Mouse (Mus musculus) liver (tissue): ENCODE data around the gene Prtn3.

Experiments used
- DNase-seq: peaks from one replicate; pipeline ENCODE4 v3.0.0-alpha.2; 2020; ENCODE audit warnings: mixed read lengths

Gene Prtn3

DNA sequence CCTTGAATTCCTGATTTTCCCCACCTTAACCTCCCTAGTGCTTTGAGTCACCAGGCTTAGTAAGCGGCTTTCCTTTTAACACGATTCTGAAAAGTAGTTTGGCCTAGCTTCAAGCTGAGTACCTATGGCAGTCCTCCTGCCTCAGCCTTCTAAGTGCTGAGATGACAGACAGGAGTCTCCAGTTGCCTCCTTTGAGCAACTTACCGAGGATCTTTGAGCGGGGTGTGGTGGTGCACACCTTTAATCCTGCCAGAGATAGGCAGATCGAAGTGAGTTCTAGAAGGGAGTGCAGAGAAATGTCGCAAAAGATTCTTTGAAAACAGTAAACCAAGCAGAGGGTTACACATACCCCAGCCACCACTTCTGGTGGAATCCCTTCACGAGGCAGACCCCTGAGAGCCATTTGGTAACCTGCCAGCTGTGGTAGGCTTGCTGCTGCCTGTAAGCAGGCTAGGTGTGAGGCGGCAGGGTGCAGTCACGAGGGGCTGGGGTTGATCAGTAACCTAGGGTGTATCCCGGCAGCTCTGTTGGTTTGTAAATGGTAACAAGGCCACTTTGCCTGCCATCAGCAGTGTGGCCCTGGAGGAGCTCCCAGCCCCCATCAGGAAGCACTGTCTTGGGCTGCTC is 18.6 kb upstream of the Prtn3 start:
- DNase-seq = peak; percentile 67

GRCm38 (mm10) chr10:79856280-79856679 is 18.0 kb upstream of the Prtn3 start:
- no peak for DNase-seq

DNA sequence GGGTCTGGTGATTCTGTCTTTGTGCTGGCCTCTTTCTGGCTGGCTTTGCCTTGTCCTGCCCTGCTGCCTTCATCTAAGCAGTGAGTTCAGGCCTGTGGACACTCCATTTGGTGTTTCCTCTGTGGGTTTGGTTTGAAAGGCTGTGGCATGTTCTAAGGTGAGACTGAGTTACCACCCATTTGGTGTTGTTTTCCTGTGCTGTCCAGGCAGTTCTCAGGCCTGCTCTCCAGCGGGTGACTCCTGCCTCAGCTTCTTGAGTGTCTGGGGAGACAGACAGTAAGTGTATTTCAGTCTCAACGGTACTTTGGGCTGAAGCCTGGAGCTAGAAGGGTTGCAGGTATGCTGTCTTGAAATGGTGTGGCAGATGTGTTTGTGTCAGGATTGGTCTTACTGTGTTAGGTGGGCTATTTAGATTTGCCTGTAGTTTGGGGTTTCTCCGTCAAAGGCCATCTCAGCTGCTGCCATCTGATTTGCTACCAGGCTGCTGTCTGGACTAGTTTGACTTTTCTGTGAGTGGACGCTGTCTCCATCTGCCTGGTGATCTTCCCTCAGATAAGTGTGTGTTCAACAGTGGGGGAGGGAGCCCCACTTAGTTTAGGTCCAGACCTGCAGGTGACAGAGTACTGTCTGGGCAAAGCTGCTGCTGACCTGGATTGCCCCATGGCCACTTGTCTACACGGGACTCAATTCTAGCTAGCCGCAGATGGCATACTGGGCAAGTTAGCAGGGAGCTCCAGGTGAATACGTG is 17.4 kb upstream of the Prtn3 start:
- DNase-seq = no peak

DNA sequence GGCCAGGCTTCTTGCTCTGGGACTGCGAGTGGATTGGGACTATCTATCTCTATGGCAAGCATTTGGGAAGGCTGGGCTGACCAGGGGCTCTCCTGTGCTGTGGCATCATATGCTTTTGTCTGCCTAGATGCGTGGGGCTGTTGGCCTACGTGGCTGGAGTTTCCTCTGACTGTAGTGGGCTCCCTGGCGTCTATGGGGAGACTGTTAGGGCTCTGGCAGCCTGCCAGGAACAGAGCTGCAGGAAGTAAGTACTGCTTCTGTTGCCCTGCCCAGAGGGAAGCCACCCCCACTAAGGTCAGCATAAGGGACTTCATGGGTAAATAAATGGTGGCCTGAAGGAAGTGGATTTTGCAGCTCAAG is 16.8 kb upstream of the Prtn3 start:
- peak; percentile 68 for DNase-seq

GRCm38 (mm10) chr10:79857894-79858293 is 16.4 kb upstream of the Prtn3 start:
- DNase-seq = no peak

GRCm38 (mm10) chr10:79858416-79859074 is 15.7 kb upstream of the Prtn3 start:
- peak; percentile 51 for DNase-seq

- DNase-seq = no peak
Observed at GRCm38 (mm10) chr10:79859116-79859515, 15.2 kb upstream of the Prtn3 start.

DNA sequence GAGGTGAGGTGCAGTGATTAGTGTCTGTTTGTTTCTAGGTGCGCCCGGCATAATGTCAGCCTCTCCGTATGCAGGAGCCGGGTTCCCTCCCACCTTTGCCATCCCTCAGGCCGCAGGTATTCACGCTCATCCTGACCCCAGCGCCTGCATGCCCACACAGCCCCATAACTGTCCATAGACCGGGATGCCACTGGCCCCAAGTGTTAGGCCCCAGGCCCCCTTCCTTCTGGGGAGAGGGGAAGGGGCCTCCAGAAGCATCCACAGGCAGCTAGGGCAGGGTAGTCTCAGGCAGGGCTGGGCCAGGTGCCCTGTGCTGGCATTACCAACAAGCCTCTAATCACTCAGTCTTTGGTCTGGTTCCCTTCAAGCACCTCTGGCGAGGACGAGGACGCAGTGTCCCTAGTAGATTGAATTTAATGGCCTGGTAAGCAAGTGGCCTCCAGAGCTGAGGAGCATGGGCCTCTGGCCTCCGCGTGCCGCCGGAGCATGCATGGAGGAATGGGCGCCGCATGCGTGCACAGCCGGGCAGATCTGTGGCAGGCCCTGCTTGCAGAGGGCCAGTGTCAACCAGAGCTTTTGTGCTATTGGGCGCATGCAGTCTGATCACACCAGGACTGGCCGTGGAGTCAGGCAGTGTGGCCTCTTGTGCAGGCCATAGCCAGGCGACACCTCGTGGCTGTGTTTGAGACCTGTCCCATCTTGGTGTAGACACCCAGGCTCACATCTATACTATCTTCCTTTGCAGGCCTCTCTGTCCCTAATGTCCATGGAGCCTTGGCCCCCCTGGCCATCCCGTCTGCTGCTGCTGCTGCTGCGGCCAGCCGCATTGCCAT is 14.0 kb upstream of the Prtn3 start:
- DNase-seq = no peak

GRCm38 (mm10) chr10:79861230-79862048 is 12.8 kb upstream of the Prtn3 start:
- DNase-seq = no peak

DNA sequence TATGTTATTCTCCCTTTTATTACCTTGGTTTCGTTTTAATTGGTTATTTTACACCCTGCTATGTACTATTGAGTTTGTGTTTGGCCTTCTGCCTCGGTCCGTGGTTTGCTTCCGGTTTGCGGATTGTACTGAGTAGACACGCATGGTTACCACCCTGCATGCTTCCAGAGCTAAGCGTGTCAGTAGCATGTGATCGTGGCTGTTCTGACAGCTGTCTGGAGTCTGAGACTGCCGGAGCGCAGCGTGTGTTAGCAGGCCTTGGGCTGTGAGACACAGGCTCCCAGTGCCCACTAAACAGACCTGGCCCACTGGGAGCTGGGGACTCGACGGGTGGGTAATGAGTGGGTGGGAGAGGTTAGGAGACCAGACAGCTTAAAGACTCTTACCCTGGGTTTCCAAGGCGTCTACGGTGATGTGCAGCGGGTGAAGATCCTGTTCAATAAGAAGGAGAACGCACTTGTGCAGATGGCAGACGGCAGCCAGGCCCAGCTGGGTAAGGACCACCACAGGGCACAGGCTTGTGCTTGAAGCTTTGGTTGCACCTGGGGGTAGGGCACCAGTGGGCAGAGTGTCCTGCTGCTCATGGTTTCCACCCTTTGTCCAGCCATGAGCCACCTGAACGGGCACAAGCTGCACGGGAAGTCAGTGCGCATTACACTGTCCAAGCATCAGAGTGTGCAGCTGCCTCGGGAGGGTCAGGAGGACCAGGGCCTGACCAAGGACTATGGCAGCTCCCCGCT is 12.1 kb upstream of the Prtn3 start:
- DNase-seq = no peak

GRCm38 (mm10) chr10:79862925-79863324 is 11.4 kb upstream of the Prtn3 start:
- DNase-seq = no peak

DNA sequence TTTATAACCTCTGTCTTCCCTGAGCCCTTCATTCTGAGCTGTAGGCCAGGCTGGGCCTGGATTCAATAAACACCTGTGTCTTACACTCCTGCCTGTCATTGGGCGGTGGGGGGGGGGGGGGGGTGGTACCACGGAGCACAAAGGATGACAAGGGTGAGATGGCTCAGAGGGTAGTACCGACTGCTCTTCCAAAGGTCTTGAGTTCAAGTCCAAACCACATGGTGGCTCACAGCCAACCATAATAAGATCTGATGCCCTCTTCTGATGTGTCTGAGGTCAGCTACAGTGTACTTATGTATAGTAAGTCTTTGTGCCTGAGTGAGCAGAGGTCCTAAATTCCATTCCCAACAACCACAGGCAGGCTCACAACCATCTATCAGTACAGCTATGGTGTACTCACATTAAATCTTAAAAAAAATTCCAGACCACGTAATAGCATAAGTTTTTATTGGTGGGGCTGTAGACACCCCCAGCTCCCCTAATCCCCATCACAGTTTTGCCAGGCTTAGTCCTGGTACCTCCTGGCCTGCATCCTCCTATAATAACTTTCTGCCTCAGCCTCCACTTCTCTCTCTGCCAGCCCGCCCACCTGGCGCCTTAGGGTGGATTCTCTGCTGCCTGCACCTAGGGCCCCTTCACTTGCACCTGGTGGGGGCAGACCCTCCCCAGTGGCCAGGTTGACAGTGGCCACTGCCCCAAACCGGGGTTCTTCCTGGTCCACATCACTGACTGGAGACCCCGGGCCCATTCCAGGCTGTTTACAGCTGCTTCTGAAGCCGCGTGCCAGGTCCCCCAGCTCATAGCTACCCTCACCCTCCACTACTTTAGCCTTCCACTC is 9.7 kb upstream of the Prtn3 start:
- DNase-seq = no peak

GRCm38 (mm10) chr10:79865189-79865601 is 9.1 kb upstream of the Prtn3 start:
- no peak for DNase-seq

- no peak for DNase-seq
Observed at GRCm38 (mm10) chr10:79865801-79866295, 8.4 kb upstream of the Prtn3 start.

- DNase-seq = no peak
Observed at GRCm38 (mm10) chr10:79866601-79867000, 7.7 kb upstream of the Prtn3 start.

GRCm38 (mm10) chr10:79871845-79872244 is 2.4 kb upstream of the Prtn3 start:
- DNase-seq = no peak

- no peak for DNase-seq
Observed at GRCm38 (mm10) chr10:79872862-79873261, 1.4 kb upstream of the Prtn3 start.

- DNase-seq = no peak
Observed at GRCm38 (mm10) chr10:79873313-79873712, 963 bp upstream of the Prtn3 start.

DNA sequence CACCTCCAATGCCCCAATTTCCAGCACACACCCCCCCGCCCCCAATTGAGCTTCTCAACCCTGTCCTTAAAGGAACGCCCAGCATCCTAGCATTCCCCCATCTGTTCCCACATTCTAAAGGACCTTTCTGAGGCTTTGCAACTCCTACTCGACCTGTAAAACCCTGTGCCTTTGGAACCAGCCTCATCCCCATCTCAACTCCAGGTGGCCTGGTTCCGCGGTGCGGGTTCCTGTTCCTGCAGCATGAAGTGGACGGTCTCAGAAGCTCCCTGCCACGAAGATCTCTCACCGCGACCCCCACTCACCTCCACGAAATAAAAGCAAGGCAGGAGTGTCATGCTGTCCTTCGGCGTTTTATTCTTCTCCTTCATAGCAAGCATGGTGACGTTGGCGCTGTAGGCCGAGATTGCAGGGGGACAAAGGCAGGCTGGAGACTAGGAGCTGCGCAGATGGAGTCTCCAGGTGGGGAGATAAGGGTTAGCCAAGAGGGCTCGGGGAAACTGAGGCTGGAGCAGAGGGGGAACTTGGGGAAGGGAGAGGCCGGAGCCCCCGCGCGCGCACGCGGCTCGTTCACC is 474 bp upstream of the Prtn3 start:
- no peak for DNase-seq

- peak; percentile 59 for DNase-seq
Observed at GRCm38 (mm10) chr10:79877174-79877573, 2.9 kb downstream of the Prtn3 start.
